Mouse (Mus musculus) right cerebral cortex, postnatal 4 days (tissue): ENCODE measurements around the gene Mllt10.

ENCODE experiments used
- DNase-seq: peaks from one replicate; pipeline ENCODE4 v3.0.0-alpha.2; 2022

Gene Mllt10

GRCm38 (mm10) chr2:18055016-18055928, at the start of gene Mllt10:
Mllt10 (plus strand) TSS chr2:18055237.
- no peak for DNase-seq

DNA sequence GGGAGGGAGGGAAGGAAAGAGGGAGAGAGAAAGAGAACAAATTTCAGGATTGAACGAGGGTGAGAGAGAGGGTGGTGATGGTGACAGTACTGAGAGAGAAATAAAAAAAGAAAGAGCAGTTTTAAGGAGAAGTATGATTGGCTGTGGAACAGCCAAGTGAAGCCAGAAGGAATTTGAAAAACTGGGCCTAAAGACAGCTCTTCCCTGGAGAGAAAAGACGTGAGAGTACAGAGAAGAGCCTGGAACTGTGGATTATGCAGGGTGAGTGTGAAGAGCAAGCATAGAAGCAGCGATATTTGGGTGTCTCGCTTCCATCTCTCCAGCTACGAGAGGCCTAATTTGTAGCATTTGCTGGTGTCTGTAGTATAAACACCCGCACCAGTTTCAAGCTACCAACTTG, 43.8 kb upstream of the Mllt10 start:
- DNase-seq, result no peak

GRCm38 (mm10) chr2:18012866-18013265, 42.2 kb upstream of the Mllt10 start:
- DNase-seq, result no peak

DNA sequence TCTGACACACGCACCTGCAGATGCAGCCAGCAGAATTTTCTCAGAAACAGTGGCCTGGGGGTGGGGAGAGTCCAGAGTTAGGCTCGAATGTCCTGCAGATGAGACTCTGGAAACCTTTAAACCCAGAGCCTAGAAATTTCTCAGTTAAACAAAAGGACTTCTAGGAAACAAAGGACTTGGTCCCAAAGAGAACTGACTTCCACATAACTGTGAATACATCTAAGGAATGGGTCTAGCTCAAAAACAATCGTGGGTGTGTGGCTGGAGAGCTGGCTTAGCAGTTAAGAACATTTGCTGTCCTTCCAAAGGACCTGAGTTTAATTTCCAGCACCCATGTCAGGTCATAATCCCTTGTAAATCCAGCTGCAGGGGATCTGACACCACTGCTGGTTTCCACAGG, 39.5 kb upstream of the Mllt10 start:
- DNase-seq, result no peak

- DNase-seq, result no peak
Observed at GRCm38 (mm10) chr2:18016639-18017038, 38.4 kb upstream of the Mllt10 start.

DNA sequence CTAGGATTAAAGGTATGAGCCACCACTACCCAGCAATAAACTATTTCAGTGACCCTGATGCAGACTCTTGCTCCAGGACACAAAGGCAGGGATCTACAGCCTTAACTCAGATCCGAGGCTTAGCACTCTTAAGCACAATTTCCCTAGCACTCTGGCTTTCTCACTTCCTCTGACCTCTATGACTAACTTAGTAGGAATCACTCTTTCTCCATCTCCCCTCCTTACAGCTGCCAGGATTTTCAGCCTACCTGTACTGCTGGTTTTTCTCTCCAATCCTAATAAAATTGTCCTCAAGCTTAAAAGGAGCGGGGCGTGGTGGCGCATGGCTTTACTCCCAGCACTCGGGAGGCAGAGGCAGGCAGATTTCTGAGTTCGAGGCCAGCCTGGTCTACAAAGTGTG, 37.7 kb upstream of the Mllt10 start:
- no peak for DNase-seq

- DNase-seq, result no peak
Observed at GRCm38 (mm10) chr2:18019122-18019521, 35.9 kb upstream of the Mllt10 start.

DNA sequence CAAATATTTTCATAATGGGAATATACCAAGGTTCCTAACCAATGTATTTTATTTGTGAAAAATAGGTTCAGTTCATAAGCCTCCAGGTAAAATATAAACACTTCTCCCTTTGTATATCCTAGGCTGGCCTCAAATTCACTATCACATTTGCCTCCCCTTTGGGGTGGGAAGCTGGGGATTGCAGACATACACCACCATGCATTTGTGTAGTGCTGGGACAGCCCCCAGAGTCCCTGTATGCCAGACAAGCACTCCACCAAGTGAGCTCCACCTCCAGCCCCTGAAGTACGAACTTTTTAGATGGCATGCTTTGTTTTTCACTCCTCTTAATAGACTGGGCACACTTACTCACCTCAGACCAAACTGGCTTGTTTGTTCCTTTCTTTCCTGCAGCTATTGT, 32.2 kb upstream of the Mllt10 start:
- DNase-seq, result no peak

DNA sequence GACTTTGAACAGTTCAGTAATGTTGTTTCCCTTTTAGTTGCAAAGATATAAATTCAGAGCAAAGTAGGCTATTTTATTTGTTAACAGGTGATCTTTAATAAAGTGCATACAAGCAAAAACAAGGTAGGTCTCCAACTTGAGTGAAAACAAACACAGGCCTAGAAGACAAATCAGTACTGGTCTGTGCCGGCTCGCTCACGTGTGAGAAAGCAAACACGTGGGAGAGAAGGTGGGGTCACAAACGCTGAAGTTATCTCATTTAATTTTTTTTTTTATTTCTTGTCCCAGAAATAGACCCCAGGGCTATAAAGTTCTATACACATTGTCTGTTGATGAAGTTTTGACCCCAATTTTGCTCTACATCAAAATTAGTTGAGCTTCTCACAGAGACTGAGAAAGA, 29.9 kb upstream of the Mllt10 start:
- DNase-seq, result no peak

- DNase-seq, result no peak
Observed at GRCm38 (mm10) chr2:18025781-18026115, 29.3 kb upstream of the Mllt10 start.

DNA sequence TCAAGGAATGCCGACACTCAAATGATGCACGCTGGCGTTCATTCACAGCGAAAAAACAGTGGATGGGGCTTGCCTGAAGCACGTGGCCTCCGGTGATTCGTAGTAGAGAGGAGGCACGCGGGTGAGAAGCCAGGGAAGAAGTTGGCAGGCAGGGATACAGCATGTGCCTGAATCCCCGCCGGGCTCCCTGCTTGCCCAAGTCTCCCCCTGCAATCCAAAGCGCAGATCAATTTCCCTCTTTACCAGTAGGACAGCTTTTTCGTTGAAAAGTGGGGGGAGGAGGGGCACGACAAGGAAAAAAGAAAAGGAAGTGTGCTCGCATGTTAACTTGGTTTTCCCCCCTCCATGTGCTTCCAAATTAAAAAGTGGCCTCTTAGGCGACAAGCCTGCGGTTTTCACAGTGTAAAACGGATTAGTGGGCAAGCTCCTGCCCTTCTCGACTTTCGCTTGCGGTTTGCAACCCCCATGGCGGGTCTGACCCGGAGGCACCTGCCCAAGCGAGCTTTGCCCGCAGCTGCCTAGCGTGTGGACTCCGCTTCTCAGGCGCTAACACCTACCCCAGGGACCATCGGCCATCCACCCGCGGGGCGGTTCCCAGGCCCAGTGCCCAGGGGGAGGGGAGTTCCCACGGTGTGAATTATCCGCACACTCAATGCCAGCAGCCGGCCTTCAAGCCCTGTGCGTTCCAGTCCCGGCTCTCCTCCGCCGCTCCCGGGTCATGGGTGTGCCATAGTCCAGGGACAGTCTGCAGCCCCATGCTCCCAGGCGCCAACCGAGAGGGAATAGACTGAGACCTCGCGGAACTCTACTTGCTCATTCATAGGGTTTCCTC, 28.7 kb upstream of the Mllt10 start:
- peak; percentile 50 for DNase-seq

DNA sequence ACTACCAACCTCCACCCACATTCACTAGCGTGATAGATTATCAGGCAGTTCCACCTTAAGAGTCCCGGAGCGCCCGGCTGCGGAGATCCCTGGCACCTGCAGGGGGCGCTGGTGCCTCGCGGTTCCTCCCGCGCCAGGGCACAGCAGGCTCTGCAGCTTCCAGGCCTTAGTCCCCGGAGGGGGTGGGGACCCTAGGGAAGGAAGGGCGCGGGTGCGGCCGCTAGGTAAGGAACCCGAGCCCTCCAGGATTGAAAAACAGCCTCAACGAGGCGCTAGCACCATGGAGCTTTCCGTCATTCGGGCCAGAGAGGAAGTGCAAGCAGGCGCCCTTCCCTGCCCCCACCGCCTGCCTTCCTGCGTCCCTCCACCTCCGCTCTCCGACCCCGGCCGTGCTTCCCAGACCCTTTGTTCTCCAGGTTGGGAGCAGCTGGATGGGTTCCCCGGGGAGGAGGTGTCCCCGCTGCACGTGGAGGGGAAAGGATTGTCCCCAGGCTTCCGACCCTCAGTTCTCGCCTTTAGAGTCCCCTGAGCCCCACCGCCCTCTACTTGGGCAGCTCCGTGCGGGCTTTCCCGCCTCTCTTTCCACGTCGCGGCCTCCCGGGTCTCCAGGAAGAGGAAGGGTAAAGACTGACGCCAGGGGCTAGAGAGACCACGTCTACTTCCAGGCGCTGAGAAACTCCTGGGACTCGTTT, 27.4 kb upstream of the Mllt10 start:
- peak; percentile 95 for DNase-seq

- DNase-seq, result peak; percentile 84
Observed at GRCm38 (mm10) chr2:18028140-18029021, 26.7 kb upstream of the Mllt10 start.

GRCm38 (mm10) chr2:18029656-18030055, 25.4 kb upstream of the Mllt10 start:
- DNase-seq, result no peak

- no peak for DNase-seq
Observed at GRCm38 (mm10) chr2:18030581-18030980, 24.5 kb upstream of the Mllt10 start.

DNA sequence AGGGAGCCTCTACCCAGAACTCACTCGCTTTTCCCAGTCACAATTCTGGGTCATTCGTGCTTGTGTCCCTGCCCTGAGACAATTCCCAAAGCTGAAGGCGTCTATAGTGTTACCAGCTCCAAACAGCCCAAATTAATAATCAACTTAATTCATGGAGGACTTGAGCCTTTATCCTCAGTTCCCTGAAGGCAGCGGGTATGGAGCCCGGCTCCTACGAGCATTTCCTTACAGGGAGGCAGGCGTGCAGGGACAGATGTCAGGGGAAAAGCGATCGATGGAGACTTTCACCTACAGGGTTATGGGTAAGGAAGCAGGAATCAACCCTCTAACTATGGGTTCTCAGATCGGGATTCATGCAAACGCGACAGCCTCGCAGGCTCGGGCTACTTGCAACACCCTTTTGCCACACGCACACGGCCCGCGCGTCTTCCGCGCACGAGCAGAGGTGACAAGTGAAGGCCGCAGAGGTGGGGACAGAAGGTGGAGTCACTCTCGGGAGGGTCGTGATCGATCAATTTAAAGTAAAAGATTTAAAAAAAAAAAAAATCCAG, 23.7 kb upstream of the Mllt10 start:
- DNase-seq, result peak; percentile 51

GRCm38 (mm10) chr2:18031831-18032537, 23.1 kb upstream of the Mllt10 start:
- peak; percentile 65 for DNase-seq

- DNase-seq, result no peak
Observed at GRCm38 (mm10) chr2:18032538-18032895, 22.5 kb upstream of the Mllt10 start.

DNA sequence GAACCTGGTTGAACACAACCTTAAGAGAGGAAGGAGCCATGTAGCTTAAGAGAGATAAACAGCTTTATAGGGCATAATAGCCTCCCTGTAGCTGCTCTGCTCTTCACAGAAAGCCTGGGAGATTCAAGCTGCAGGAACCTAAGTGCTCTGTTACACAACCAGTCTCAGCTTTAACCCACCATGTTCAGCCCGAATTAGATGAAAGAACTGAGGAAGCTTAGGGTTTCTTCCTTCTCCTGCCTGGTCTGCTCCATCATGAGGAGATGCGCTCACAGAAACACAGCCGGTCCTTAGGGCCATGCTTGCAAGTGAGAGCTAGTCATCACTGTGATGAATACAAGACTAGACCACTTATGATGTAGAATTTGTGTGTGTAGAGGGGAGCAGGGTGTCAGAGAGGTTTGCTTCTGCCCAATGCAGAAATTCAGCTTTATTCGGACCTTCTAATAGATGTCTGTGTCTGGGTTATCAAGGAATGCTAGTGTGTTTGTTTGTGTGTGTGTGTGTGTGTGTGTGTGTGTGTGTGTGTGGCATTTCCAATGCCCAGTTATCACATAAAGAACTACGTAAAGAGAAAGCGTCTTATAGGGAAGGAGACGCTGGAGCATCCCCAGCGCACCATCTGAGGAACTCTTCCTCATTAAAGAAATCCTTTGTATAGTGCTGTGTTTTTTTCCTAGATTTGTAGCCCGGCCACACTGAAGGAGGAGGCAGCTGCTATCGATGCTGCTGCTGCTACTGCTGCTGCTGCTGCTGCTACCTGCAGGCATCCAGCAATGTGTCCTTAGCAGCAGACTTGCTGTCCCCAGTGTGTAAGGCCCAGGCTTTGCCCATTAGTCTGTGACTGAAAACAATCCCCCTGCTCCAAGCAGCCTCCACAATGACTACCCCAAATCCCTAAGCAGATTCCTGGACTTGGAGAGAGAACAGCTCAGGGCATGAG, 21.6 kb upstream of the Mllt10 start:
- DNase-seq, result no peak
